Mouse (Mus musculus): ENCODE measurements around the gene Rnf26.

Gene Rnf26

DNA sequence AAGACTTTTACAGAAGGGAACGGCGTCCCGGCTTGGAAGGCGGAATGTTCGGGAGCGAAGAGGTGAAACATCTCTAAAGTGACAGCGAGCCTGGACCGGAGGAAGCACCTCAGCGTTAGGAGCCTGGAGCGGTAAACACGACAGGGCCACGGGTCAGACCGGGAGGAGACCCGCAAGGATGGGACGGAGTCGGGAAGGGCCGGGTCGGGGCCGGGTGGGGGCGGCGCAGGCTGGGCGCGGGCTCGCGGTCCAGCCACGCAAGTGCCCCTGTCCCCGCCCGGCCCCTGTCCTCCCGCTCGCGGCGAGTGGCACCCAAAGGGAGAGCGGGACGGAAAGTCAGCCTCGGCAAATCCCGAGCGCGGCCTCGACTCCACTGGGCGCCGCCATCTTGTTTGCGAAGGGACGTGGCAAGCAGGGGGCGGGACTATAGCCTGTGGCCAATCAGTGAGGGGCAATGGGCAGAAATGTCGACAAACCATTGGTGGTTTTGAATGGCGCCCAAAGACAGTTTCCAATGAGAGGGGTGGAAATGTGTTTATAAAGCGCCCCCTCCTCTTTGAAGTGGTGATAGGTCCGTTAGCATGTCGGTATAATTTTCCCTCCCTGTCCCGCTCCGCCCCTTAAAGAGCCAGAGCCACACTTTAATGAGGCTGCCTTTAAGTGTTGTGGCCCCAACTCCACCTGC, at the start of gene Rnf26, which contains the start of gene Gm49380:
Gene Rnf26 (minus strand): TSS at position 413 of the 685 bp plus-strand sequence.
Gene Gm49380 (minus strand): TSS at position 396 of the 685 bp plus-strand sequence.
- peak; percentile 88 to 89 for DNase-seq (ENCODE audit: low read depth in 1 of 2, low spot score in 2 of 2)

DNA sequence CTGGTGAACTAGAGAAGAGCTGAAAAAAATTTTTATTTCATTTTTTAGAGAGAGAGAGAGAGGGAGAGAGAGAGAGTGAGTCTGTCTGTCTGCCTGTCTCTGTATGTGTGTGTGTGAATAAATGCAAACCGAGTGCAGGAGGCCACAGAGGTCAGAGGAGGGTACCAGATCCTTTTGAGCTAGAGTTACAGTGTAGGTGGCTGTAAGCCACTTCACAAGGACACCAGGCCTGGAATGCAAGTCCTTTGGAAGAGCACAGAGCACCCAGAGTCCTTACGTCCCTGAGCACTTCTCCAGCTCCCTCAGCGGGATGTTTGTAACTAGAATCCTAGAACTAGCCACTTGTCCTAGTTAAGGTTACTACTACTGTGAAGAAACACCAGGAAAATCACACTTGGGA, 46.6 kb upstream of the Rnf26 start:
- no peak for DNase-seq (ENCODE audit: low read depth in 1 of 2, low spot score in 2 of 2)

DNA sequence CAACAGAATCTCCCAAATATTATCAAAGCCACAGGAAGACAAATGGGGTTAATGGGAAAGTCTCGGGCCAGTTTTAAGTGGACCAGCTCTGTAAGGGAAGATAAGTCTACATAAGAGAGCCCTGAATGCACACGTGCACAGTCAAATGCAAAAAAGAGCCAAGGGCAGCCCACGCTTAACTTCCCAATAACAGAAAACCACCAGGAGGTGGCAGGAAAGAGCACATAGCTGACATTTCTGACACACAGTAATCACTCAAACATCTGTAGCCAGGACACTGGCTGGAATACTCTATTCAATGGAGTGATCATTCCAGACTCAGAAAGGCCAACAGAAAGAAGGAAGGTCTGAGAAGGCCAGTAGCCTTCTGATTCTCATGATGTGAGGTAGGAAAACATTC, 34.0 kb upstream of the Rnf26 start:
- no peak for DNase-seq (ENCODE audit: low read depth in 1 of 2, low spot score in 2 of 2)

DNA sequence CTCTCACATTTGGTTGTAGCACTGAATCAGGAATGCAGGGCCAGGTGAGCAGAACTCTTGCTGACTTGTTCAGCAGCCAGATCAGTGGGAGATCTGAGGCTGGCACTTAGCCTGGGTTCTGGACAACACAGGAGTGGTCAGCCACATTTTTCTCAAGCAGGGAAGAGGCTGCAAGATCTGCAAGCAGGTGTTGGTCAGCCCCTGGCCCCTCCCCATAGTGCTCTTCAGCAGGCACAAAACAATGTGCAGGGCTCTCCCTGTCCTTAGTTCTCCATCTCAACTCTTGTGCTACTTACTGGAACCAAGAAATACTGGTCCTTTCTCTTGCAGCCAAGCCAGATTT, 31.4 kb upstream of the Rnf26 start:
- DNase-seq (ENCODE audit: low read depth in 1 of 2, low spot score in 2 of 2), result no peak

DNA sequence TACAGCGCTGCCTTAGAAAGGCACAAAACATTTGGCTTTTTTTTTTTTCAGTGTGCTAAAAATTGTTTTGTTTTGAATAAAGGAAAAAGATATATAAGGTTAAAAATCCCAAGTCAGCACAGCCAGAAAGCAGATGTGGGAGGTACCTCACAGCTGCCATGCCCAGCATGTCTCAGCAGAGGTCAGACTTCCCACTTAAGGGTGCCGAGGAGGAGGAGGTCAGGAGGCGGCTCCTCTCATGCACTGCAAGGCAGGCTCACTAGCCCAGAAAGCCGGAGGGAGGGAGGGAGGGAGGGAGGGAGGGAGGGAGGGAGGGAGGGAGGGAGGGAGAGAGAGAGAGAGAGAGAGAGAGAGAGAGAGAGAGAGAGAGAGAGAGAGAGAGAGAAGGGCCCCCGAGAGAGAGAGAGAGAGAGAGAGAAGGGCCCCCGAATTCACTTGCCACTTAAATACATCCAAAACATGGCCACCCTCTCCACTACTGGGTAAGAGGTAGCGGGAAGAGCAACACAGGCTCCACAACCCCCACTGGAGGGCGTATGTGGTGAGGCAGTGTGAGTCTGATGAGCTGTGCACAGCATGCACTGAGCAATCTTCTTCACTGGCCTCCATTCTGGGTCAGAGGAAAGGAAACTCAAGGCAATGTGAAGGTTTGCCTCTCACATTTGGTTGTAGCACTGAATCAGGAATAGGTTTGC, 30.9 kb upstream of the Rnf26 start:
- no peak for DNase-seq (ENCODE audit: low read depth in 1 of 2, low spot score in 2 of 2)

DNA sequence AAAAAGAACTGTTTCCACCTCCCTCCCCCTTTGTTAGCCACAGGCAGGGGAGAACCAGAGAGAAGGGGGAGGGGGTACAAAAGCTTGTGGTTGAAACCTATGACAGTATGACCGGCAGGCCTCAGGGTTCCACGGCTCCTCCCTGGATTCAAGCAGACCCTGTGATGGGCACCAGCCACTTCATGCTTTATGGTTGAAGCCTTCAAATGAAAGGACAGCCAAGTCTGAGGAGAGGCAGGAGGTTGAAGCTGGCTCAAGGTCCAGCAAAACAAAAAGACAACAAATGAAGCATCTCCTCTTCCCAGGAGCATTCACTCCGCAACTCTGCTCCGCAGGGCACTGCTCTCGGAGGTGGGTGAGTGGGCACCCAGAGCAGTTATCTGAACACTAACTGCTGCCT, 30.1 kb upstream of the Rnf26 start:
- no peak for DNase-seq (ENCODE audit: low read depth in 1 of 2, low spot score in 2 of 2)

DNA sequence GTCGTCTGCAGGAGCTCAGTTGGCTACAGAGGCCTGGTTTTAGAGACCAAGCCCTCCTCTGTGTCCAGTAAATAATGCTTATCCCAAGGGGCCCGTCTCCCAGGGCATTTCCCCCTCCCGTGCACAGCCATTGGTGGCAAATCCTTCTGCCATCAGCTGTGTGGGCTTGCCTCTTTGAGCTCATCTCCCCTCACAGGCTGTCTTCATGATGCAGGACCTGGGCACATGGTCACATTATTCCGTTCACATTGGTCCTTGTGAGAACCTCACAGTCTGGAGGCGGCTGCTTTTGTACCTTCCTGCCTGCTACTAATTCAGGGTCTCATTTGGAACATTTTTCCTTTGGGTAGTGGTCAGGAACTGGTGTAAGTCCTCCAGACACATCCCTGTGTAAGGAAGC, 28.6 kb upstream of the Rnf26 start:
- no peak for DNase-seq (ENCODE audit: low read depth in 1 of 2, low spot score in 2 of 2)

DNA sequence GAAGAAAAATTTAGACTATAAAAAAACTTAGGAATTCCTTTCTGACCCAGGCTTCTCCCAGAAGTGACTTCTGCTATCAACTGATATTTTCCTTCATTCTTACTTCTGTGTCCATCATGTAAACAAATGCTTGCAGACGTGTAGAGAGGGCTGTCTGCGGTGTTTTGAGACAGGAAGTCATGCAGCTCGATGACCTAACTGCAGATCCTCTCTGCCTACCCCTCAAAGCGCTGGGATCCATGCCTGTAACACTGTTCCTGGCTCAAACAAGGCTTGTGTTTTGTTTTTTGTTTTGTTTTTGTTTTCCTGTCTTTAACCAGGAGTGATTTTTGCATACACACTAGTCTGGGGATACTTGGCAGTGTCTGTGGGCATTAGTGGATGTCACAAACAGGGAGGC, 24.5 kb upstream of the Rnf26 start:
- DNase-seq (ENCODE audit: low read depth in 1 of 2, low spot score in 2 of 2), result no peak

DNA sequence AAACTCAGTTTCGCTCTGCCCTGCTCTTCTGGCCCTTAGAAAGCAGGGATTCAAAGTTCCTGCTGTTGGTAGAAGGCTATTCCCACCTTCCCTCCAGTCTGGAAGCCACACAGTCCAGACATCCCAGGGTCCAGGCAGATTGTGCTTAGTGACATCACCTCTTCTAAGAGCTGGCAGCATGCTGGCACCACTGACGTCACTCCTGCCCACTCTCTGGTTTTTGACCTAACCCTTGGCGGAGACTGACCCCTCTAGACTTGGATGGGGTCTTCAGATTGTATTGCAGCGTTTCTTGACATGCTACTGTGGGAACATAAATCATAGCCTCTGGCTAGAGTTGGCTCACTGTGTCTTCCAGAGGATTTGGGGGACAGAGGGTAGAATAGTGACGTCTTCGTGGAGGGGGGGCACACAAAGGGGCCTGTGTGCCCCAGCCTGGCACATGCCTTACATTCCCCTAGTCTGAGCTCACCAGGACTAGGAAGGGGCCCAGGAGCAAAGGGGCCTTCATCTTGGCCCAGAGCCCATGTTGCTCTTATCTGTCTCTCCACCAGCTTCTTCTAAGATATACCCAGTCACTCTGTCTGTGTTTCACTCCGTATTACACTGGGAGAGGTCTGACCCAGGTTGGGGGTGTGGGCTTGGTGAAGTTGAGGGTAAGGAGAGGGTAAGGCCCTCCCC, 22.6 kb upstream of the Rnf26 start:
- DNase-seq (ENCODE audit: low read depth in 1 of 2, low spot score in 2 of 2), result no peak

DNA sequence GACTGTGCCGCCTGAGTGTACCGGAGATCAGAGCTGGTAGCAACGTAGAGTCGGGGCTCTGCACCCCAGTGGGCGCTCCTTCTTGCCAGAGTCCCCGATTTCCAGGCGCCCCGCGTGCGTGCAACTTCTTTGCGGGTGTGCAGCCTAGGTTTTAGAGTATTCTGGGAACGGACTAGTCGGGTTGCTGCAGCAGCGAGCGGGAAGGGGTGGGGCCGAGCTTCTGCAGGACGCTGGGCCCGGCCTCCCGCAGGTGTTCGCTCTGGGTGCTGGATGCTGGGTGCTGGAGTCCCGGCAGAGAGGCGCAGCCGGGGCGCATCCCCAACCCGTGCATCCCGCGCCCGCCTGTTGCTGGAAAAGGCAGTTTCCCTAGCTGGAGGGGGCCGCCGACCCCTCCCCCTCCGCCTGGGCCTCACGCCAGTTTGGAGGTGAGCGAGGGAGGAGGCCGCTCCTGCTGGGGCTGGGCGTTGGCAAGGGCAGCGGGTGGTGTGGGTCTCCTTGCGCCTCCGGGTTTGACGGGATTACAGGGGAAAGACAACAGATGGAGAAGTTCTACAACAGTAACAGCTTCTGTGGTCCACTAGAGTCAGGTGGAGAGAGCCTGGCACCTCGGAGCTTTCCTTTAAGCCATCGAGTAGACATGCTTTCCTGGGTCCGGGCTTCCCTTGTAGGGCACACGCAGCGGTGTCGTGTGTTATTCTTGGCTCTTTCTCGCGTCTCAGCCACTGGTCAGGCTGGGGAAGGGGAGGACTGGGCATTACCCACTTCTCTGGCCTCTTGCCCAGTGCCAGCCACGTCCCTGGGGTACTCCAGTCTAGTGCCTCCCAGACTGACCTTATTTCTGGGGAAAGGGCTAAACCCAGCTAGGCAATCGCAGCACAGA, 21.8 kb upstream of the Rnf26 start:
- no peak for DNase-seq (ENCODE audit: low read depth in 1 of 2, low spot score in 2 of 2)

DNA sequence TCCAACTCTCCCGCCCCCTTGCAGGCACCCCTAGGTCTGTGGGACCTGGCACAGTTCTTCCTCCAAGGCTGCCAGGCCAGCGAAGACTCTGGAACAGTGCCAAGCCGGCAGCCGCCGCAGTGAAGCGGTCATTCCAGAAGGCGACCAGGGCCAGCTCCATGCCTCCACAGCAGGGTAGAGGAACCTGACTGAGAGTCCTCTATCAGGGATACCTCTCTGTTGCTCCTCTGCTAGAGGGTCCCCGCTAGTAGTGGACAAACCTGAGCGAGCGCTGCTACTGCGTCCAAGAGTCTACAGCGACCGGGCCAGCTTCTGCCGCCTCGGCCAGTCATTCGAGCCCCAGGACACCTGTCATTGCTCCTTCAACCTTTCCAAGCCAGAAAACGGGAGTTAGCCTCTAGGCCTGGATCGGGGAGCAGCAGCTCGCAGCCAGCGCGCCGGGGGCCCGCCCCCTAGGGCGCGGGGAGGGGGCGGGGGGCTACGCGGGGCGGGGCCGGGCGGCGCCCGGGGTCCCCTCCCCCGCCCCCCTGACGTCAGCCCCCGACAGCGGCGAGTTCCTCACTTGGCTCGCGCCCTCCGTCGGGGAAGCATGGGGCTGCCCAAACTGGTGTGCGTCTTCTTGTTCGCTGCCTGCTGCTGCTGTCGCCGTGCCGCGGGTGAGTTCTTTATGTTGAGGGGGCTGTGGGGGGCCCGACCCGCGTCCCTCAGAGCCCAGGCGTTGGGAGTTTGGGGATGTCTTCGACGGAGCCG, 21.0 kb upstream of the Rnf26 start, which contains the start of gene Mcam:
Gene Mcam (plus strand): TSS at position 369 of the 750 bp plus-strand sequence.
- DNase-seq (ENCODE audit: low read depth in 1 of 2, low spot score in 2 of 2), result no peak

DNA sequence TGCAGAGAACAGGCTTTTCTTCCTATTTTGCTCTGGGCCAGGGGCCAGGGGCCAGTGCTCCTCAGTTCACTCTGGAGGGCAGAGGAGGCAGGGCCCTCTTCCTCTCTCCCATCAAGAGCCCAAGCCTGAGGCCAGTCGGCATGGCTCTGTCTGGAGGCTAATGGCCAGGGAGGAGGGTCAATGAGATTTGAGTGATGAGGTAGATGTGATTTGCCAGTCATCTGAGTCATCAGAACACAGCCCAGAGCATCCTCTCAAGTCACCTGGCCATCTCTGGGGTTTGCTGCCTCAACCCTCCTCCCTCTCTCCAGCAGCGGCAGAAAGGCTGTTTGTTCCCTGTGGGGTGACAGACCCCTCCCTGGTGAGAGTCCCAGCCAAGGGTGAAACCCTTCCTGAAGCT, 20.0 kb upstream of the Rnf26 start:
- no peak for DNase-seq (ENCODE audit: low read depth in 1 of 2, low spot score in 2 of 2)

DNA sequence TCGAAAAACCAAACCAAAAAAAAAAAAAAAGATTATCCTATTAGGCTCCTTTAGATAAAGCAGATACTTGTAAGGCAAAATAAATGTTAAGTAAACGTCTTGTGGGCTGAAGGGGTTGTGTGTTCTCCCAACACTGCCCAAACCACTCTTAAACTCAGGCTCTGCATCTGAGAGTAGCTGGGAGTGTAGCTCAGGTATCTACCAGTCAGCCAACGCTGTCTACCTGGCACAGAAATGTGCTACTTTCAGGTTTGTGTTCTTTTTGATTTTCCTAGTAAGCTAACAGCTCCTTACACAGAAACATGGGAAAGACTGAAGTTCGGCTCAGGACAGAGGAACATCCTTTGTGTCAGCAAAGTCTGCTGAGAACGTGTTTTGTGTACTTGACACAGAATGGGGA, 18.9 kb upstream of the Rnf26 start:
- DNase-seq (ENCODE audit: low read depth in 1 of 2, low spot score in 2 of 2), result no peak

DNA sequence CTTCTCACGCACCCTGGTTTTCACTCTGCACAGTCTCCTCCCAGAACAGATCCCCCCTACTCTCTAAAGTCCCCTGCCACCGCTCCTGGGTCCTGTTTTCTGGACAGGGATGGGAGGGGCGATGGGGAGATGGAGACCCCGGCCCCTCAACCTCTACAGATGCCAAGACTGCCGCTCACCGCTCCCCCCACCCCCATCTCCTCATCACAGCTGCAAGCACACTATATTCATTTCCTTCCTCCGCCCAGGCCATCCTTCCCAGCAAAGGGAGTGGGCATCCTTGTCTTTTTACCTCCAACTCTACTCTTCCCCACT, 17.9 kb upstream of the Rnf26 start:
- DNase-seq (ENCODE audit: low read depth in 1 of 2, low spot score in 2 of 2), result no peak

DNA sequence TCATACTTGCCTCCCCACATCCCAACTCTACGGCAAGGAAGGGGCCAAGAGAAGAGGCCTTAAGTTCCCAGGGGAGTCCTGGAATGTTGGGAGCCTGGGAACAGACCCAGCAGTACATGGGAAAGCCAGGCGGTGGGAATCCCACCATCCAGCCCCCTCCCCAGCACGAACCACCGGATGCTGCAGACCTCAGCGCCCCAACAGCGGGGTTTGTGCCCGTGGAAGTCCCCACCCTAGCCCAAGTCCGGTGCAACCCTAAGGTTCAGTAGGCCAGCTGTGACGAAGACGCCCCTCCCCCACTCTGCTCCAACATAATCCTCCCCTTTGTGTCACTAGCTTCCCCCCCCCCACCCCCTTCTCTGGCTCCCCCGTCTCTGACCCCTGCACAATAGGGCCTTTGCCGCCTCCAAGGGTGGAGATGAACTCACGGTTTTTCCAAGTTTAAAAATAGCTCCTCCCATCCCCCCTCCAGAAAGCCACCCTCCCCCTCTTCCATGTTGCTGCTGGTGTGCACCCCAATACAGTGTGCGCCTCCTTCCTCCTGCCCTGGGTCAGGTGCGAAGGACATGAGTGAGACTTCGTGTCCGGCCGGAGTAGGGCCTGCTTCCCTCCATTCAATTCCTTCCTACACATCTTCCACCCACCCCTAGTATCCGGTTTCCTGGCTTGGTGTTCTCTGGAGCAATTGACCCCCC, 17.4 kb upstream of the Rnf26 start:
- DNase-seq (ENCODE audit: low read depth in 1 of 2, low spot score in 2 of 2), result no peak

DNA sequence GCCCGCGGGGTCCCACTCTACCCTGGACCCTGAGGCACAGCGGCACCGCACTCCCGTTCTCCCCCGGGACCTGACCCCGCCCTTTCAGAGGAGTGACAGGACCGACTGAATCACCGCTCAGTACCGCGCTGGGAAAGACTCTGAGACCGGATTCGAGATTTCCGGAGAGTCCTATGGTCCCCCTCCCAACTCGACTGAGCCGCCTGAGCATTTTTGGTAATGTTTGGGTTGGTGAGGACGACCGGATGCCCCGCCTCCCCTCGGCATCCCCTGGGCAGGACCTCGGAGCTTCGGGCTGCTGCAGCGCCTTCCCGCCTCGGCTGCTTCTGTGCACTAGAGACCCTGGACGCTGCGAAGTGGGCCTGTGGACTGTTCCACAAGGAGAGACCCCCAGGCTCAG, 16.7 kb upstream of the Rnf26 start:
- no peak for DNase-seq (ENCODE audit: low read depth in 1 of 2, low spot score in 2 of 2)

DNA sequence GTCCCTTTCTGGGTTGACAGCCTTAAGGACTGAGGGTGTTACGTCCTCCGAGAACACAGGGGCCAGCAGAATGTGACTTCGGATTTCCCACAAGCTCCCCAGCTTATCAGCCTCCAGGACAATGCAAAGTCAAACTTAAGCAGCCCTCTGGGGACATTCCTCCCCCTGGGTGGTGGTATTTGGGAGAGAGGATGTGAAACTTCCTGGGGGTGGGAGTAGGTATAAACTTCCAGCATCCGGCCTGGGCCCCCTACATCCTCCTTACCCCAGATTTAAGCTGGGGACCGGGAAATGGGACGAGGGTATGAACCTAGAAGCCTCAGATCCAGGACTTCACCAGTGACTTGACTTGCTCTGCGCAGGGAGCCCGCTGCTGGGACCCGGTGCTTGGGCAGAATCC, 16.3 kb upstream of the Rnf26 start:
- DNase-seq (ENCODE audit: low read depth in 1 of 2, low spot score in 2 of 2), result no peak

DNA sequence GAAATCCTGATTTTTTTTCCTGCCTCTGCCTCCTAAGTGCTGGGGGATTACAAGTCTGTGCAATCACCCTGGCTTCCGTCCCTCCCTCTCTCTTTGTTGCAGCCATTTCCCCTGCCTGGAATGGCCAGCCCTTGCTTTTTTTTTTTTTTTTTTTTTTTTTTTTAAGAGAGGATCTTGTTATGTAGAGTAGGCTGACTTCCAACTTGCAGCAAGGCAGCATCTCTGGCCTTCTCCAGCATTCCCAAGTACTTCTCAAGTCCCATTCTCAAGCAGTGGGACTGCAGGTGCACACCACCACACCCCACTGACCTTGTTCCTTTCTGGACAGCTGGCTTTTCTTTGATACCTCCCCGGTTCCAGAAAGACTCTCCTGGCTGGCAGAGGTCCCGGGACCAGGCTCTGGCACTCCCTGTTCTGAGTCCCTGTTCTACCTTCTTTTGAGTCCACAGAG, 14.1 kb upstream of the Rnf26 start:
- DNase-seq (ENCODE audit: low read depth in 1 of 2, low spot score in 2 of 2), result no peak

DNA sequence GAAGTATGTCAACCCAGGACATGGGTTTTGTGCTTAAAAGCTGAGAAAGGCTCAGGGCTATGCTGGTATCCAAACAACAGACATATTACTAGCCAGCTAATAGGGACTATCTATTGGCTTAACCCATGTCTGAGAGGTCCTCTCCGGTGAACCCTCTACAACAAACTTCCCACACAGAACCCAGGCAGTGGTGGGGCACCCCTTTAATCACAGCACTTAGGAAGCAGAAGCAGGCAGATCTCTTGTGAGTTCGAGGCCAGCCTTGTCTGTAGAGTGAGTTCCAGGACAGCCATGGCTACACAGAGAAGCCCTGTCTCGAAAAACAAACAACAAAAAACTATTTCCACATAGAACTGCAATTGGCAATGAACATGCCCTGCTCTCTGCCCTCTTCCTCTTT, 13.4 kb upstream of the Rnf26 start:
- no peak for DNase-seq (ENCODE audit: low read depth in 1 of 2, low spot score in 2 of 2)

All from monocyte, adult 2 months (primary cell).